Mouse (Mus musculus) bone marrow, adult 2 months (tissue): ENCODE results near the gene Nmt1.

ENCODE experiments used
- CTCF ChIP-seq: fragments of 200-500 bp; IDR thresholded peaks from 2 replicates; pipeline ENCODE4 v1.5.1; 2011; ENCODE audit warnings: low read length, control low read depth; ENCODE audit not compliant: control insufficient read depth, insufficient read depth
- POLR2A ChIP-seq: fragments of 200-500 bp; IDR thresholded peaks from 2 replicates; pipeline ENCODE4 v1.6.1; 2011; ENCODE audit warnings: low read depth, mild to moderate bottlenecking, control low read depth, low read length, borderline replicate concordance; ENCODE audit not compliant: control insufficient read depth

- TF ChIP-seq POLR2A (no peak), CTCF (no peak)
These were observed 29.2 kb upstream of the Nmt1 start for GRCm38 (mm10) chr11:102998577-102999316.
